Comparison of ENCODE assay signal across 23 mouse cellular contexts in genomic region chr11:55992148-55992547, GRCm38 (mm10). TPM values are rescaled to one million over a fixed set of nuclear protein-coding genes. Genes with fewer than 3 reads are reported as not detected.
DNase-seq lines count a peak whose midpoint lies in the region; ATAC-seq and TF ChIP-seq lines count a peak whose summit lies in the region.
"Had no signal": no experiment of that assay in that cellular context is flagged by ENCODE, and none has a peak within 500 bp of the region (broad histone marks: within the 10 kb centered on the region; RNA-seq: fewer than 3 reads in every experiment).

No protein-coding gene starts in this region.

- H3K4me1 ChIP-seq in hindbrain, embryonic 14.5 days (replicated peaks; ENCODE audit: control insufficient read depth, insufficient read depth, low read length), result no peaks in the 10 kb centered on the region
- H3K4me1 ChIP-seq in hindbrain, embryonic 13.5 days (replicated peaks), result 0 out of 2 replicates have a peak, but pooled peaks cover 4% of the 10 kb centered on the region
- no peaks in the 10 kb centered on the region for H3K4me1 ChIP-seq in lung, embryonic 15.5 days
- H3K4me1 ChIP-seq in midbrain, postnatal 0 days (ENCODE audit: insufficient read depth, low read length), result no peaks in the 10 kb centered on the region
- no peaks in the 10 kb centered on the region for H3K4me1 ChIP-seq in midbrain, embryonic 13.5 days (replicated peaks)
- H3K4me1 ChIP-seq: forebrain, embryonic 10.5 days; heart, embryonic 12.5 days; hindbrain, embryonic 15.5 days; limb, embryonic 12.5 days; liver, embryonic 12.5 days had no signal

- WGBS in hindbrain, embryonic 14.5 days, result 60% methylated on average over 3 of the region's 3 CpGs
- WGBS in hindbrain, embryonic 13.5 days, result 69% methylated on average over 3 of the region's 3 CpGs
- WGBS in lung, embryonic 15.5 days, result 48% methylated on average over 3 of the region's 3 CpGs
- 54% methylated on average over 3 of the region's 3 CpGs for WGBS in midbrain, postnatal 0 days
- WGBS in midbrain, embryonic 13.5 days, result 64% methylated on average over 3 of the region's 3 CpGs

- H3K9me3 ChIP-seq in hindbrain, embryonic 14.5 days (ENCODE audit: control insufficient read depth, low read length), result no peaks in the 10 kb centered on the region
- no peaks in the 10 kb centered on the region for H3K9me3 ChIP-seq in hindbrain, embryonic 13.5 days
- H3K9me3 ChIP-seq in lung, embryonic 15.5 days, result no peaks in the 10 kb centered on the region
- no peaks in the 10 kb centered on the region for H3K9me3 ChIP-seq in midbrain, postnatal 0 days (ENCODE audit: low read length)
- no peaks in the 10 kb centered on the region for H3K9me3 ChIP-seq in midbrain, embryonic 13.5 days
- H3K9me3 ChIP-seq: forebrain, embryonic 10.5 days; heart, embryonic 12.5 days; hindbrain, embryonic 15.5 days; limb, embryonic 12.5 days; liver, embryonic 12.5 days had no signal

- peak; percentile 24; the same call in 1 of the 2 replicates for ATAC-seq in hindbrain, embryonic 14.5 days (ENCODE audit: low FRiP score)
- ATAC-seq in hindbrain, embryonic 13.5 days (ENCODE audit: low FRiP score), result no peak
- ATAC-seq in lung, embryonic 15.5 days (ENCODE audit: borderline replicate concordance, extremely low read depth, low FRiP score, low TSS enrichment), result peak; percentile 35; the same call in 1 of the 2 replicates
- ATAC-seq in midbrain, postnatal 0 days (ENCODE audit: low FRiP score), result no peak
- no peak for ATAC-seq in midbrain, embryonic 13.5 days
- ATAC-seq: activated CD4-positive, CD25-positive, alpha-beta regulatory T cell, adult 4 months; intestine, embryonic 16.5 days; liver, embryonic 12.5 days had no signal

- H3K36me3 ChIP-seq in hindbrain, embryonic 14.5 days (replicated peaks; ENCODE audit: control insufficient read depth, insufficient read depth), result no peaks in the 10 kb centered on the region
- no peaks in the 10 kb centered on the region for H3K36me3 ChIP-seq in hindbrain, embryonic 13.5 days
- no peaks in the 10 kb centered on the region for H3K36me3 ChIP-seq in lung, embryonic 15.5 days
- no peaks in the 10 kb centered on the region for H3K36me3 ChIP-seq in midbrain, postnatal 0 days (ENCODE audit: insufficient read depth, low read length)
- H3K36me3 ChIP-seq in midbrain, embryonic 13.5 days, result no peaks in the 10 kb centered on the region
- H3K36me3 ChIP-seq: forebrain, embryonic 10.5 days; heart, embryonic 12.5 days; hindbrain, embryonic 15.5 days; limb, embryonic 12.5 days; liver, embryonic 12.5 days had no signal

- H3K4me3 ChIP-seq in hindbrain, embryonic 14.5 days (replicated peaks; ENCODE audit: low read length), result no peak overlapping the region
- no peak overlapping the region for H3K4me3 ChIP-seq in hindbrain, embryonic 13.5 days
- no peak overlapping the region for H3K4me3 ChIP-seq in lung, embryonic 15.5 days
- H3K4me3 ChIP-seq in midbrain, postnatal 0 days (ENCODE audit: low read depth, low read length), result no peak overlapping the region
- H3K4me3 ChIP-seq in midbrain, embryonic 13.5 days (replicated peaks), result no peak overlapping the region
- H3K4me3 ChIP-seq: forebrain, embryonic 10.5 days; heart, embryonic 12.5 days; hindbrain, embryonic 15.5 days; limb, embryonic 12.5 days; liver, embryonic 12.5 days had no signal

- TF ChIP-seq CTCF in midbrain, postnatal 0 days (IDR thresholded peaks at IDR 0.05), result no peak

- H3K9ac ChIP-seq in hindbrain, embryonic 14.5 days, result no peak overlapping the region
- H3K9ac ChIP-seq in hindbrain, embryonic 13.5 days, result no peak overlapping the region
- H3K9ac ChIP-seq in lung, embryonic 15.5 days, result no peak overlapping the region
- H3K9ac ChIP-seq in midbrain, postnatal 0 days (replicated peaks; ENCODE audit: low read length, poor library complexity, severe bottlenecking), result no peak overlapping the region
- no peak overlapping the region for H3K9ac ChIP-seq in midbrain, embryonic 13.5 days (replicated peaks)
- H3K9ac ChIP-seq: heart, embryonic 12.5 days; hindbrain, embryonic 15.5 days; limb, embryonic 12.5 days; liver, embryonic 12.5 days had no signal

- no peak overlapping the region for H3K27ac ChIP-seq in hindbrain, embryonic 14.5 days
- H3K27ac ChIP-seq in hindbrain, embryonic 13.5 days, result no peak overlapping the region
- H3K27ac ChIP-seq in lung, embryonic 15.5 days, result no peak overlapping the region
- no peak overlapping the region for H3K27ac ChIP-seq in midbrain, postnatal 0 days (ENCODE audit: low read depth, low read length)
- H3K27ac ChIP-seq in midbrain, embryonic 13.5 days, result no peak overlapping the region
- H3K27ac ChIP-seq: forebrain, embryonic 10.5 days; hindbrain, embryonic 15.5 days; limb, embryonic 12.5 days; liver, embryonic 12.5 days had no signal

- H3K27me3 ChIP-seq in hindbrain, embryonic 14.5 days (ENCODE audit: control insufficient read depth, insufficient read depth, low read length), result no peaks in the 10 kb centered on the region
- no peaks in the 10 kb centered on the region for H3K27me3 ChIP-seq in hindbrain, embryonic 13.5 days
- H3K27me3 ChIP-seq in lung, embryonic 15.5 days, result no peaks in the 10 kb centered on the region
- no peaks in the 10 kb centered on the region for H3K27me3 ChIP-seq in midbrain, postnatal 0 days (ENCODE audit: insufficient read depth, low read length)
- 0 out of 2 replicates have a peak, but pooled peaks cover 4% of the 10 kb centered on the region for H3K27me3 ChIP-seq in midbrain, embryonic 13.5 days
- H3K27me3 ChIP-seq: heart, embryonic 12.5 days; hindbrain, embryonic 15.5 days; limb, embryonic 12.5 days; liver, embryonic 12.5 days had no signal

- peak; percentile 6 for DNase-seq in adrenal gland, postnatal 10 days
- no peak for DNase-seq in adrenal gland, postnatal 25 days
- no peak for DNase-seq in hindbrain, embryonic 14.5 days (ENCODE audit: low spot score)
- no peak for DNase-seq in lung, adult 18-20 months
- DNase-seq in midbrain, postnatal 0 days (ENCODE audit: low spot score), result peak; percentile 69
- DNase-seq: gastrocnemius, postnatal 14 days had no signal

- no peak overlapping the region for H3K4me2 ChIP-seq in hindbrain, embryonic 14.5 days (replicated peaks)
- H3K4me2 ChIP-seq in hindbrain, embryonic 13.5 days, result no peak overlapping the region
- H3K4me2 ChIP-seq in lung, embryonic 15.5 days, result no peak overlapping the region
- H3K4me2 ChIP-seq in midbrain, postnatal 0 days (ENCODE audit: low read depth, low read length, poor library complexity, severe bottlenecking), result no peak overlapping the region
- H3K4me2 ChIP-seq in midbrain, embryonic 13.5 days (replicated peaks), result no peak overlapping the region
- H3K4me2 ChIP-seq: heart, embryonic 12.5 days; limb, embryonic 12.5 days; liver, embryonic 12.5 days had no signal

RNA-seq across cellular contexts. Expression of gene Nmur2, which starts 48.7 kb away (rescaled TPM):
- total RNA-seq in adrenal gland, postnatal 10 days (2021), result not detected
- total RNA-seq in adrenal gland, postnatal 25 days (2021), result not detected in 2 replicates
- polyA plus RNA-seq in hindbrain, embryonic 14.5 days (2014; fragmentation: Nextera tagmentation; extraction: Ambion mirVana), result 0.35 and 0.48 TPM in 2 replicates
- polyA plus RNA-seq in hindbrain, embryonic 13.5 days (2015; fragmentation: Nextera tagmentation; extraction: Ambion mirVana), result 0.23 and 0.26 TPM in 2 replicates
- 0.04 TPM in 1 of 2 replicates, not detected in the other for polyA plus RNA-seq in lung, embryonic 15.5 days (2015; fragmentation: Nextera tagmentation; extraction: Ambion mirVana)
- total RNA-seq in midbrain, postnatal 0 days (2014; rRNA removed), result 0.09 and 0.22 TPM in 2 replicates
- 0.27 and 0.57 TPM in 2 replicates for polyA plus RNA-seq in midbrain, postnatal 0 days (2015; fragmentation: Nextera tagmentation; extraction: Ambion mirVana)
- polyA plus RNA-seq in midbrain, embryonic 13.5 days (2015; fragmentation: Nextera tagmentation; extraction: Ambion mirVana), result 0.04 TPM in 1 of 2 replicates, not detected in the other
- total RNA-seq: adrenal gland, postnatal 4 days; gastrocnemius, postnatal 14 days; heart, adult 18-20 months; heart, postnatal 10 days; layer of hippocampus, adult 18-20 months; megakaryocyte-erythroid progenitor cell, adult 5-6 weeks had no signal
- polyA plus RNA-seq: activated CD4-positive, CD25-positive, alpha-beta regulatory T cell, adult 4 months; forebrain, embryonic 10.5 days; heart, embryonic 12.5 days; limb, embryonic 12.5 days; neural tube, embryonic 11.5 days; spleen, adult 2 months had no signal

Comparison
In these comparisons a context has a peak if more than half of its experiments do, and no peak if none do; other contexts are left out.
1. DNase-seq: peak in adrenal gland, postnatal 10 days (single experiment) and midbrain, postnatal 0 days (single experiment); none in adrenal gland, postnatal 25 days (single experiment), hindbrain, embryonic 14.5 days (single experiment) and lung, adult 18-20 months (0 of 2).
2. ATAC-seq: peak in hindbrain, embryonic 14.5 days (single experiment) and lung, embryonic 15.5 days (single experiment); none in hindbrain, embryonic 13.5 days (single experiment), midbrain, postnatal 0 days (single experiment) and midbrain, embryonic 13.5 days (single experiment).